Mouse (Mus musculus): ENCODE results near the gene Phf20.
"Not testable (repeated sequence)": the region's sequence is repeated elsewhere in the genome, so short reads cannot be mapped to it uniquely, and the experiment has no call there.

Phf20 gene

DNA sequence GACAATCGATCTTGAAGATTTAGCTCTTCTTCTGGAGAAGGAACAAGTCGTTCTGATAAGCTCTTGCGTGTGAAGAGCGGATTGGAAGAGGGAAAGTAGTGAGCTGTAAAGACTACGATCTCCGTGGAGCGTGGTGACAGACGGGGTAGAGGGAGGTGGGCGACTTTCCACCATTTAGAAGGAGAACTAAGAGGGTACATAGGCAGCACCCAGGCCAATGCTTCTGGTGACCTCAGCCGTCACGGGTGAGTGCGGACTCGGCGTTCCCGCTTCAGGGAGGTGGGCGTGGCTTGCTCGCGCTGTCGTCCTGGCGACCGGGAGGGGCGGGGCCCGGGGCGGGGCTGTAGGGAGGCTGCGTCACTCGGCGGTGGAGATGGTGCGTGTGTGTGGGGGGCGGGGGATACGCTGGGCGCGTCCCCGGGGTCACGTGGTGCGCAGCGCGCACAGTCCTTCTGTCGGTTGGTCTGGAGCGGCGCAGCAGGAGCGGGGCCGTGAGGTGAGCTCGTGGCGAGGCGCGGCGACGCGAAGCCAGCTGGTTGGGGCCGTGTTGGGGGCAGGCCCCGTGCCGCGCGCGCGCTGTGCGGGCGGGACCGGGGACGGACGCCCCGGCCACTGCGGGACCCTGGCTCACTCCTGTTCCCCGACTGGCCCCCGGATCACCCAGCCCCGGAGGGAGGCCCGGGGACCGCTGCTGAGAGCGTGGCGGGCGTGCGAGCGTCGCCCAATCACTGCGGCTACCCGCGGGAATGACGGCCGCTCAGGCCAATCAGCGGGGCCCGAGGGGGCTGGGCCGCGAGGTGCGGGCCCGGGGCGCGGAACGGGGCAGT is at the start of gene Phf20:
Gene Phf20 (plus strand): TSS at position 165 of the 827 bp plus-strand sequence.
- DNase-seq (ENCODE audit: low spot score): peak; percentile 97

DNA sequence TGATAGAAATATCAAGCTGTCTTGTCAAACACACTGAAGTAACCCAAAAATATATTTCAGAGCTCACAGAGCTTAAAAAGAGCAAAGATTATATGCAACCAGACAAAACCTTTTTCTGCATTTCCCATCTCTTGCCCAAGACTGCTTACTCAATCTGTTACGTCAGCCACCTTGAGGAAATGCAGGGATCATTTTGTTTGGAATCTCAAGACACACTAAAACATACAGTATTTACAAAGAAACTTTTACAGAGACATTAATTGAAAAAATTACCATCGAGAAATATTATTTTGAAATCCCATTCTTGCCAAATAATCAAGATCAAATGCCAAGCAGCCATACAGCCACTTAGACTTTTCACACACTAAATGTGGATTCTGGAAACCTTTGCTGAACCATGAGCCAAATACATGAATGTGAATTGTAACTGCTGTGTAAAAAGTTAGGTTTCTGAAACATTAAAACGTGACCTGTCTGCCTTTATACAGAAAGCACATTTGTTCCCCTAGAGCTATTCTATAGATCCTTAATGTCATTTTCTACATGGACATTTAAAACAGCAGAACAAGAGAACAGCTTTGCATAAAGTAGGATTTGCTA is 48.9 kb upstream of the Phf20 start:
- DNase-seq (ENCODE audit: low spot score): no peak

DNA sequence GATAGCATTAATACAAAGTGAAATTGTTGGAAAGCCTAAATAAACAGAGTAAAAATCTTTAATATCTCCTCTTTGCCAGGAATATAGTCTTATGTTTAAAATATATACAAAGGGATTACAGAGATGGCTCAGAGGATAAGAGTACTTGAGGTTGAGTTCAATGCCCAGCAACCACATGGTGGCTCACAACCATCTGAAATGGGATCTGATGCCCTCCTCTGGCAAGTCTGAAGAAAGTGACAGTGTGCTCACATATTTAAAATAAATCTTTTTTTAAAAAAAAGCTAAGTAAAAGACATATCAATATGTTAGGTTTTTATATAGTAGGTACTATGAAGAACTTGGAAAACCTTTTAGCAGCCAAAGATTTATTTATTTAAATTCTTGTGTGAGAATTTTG is 44.7 kb upstream of the Phf20 start:
- no peak for DNase-seq (ENCODE audit: low spot score)

GRCm38 (mm10) chr2:156165478-156165877 is 30.8 kb upstream of the Phf20 start:
- no peak for DNase-seq (ENCODE audit: low spot score)

GRCm38 (mm10) chr2:156166557-156166956 is 29.7 kb upstream of the Phf20 start:
- DNase-seq (ENCODE audit: low spot score): no peak

DNA sequence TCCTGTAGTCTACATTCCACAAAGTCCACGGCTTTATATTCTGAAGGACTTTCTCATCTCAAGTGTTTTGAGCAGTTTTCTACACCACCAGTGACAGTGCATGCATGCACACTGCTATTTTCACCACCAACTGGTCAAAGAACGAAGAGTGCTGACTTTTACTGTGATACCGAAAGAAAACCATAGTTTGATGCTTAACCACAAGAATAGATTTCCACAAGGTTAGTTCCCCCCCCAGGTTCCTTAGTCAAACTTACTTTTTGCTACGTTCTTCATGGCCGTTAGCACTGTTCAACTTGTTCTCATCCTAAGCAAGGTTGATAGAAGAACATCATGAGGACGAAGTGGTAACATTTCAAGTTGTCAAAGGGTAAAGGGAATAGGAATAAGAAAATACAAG is 19.2 kb upstream of the Phf20 start:
- DNase-seq (ENCODE audit: low spot score): no peak

GRCm38 (mm10) chr2:156177651-156178050 is 18.6 kb upstream of the Phf20 start:
- no peak for DNase-seq (ENCODE audit: low spot score)

DNA sequence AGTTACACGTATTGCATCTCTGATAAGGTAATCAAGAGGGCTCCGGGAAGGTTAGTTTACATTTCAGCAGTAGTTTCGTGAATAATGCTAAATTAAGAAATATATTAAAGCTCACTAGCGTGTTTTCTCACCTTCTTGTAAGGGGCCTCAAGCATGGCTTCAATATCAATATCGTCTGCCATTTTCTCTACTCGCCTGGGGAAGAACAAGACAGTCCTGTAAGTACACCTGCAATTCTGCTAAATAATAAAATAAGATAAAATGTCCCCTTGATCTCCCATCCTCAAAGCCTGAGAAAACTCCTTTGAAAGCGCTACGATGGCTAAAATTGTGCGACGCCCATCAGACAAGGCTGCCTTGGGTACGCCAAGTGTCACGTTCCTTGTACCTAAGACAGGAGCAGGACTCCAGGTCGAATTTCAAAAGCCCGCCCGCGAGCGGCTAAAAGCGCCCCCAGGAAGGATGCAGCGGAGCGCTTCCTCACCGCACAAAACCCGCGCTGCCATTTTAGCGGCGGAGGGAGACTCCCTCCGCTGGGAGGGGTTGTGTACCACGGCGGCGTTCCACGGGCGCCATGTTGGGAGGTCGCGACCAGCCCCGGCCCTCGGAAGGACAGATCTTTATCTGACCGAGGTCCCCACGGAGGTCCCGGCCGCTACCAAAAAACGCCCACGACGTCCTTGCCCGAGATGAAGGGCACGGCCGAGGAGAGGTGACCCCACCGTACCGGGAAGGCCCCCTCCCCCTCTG is 17.0 kb upstream of the Phf20 start:
- DNase-seq (ENCODE audit: low spot score): peak; percentile 87

GRCm38 (mm10) chr2:156179796-156180093 is 16.5 kb upstream of the Phf20 start:
- no peak for DNase-seq (ENCODE audit: low spot score)

DNA sequence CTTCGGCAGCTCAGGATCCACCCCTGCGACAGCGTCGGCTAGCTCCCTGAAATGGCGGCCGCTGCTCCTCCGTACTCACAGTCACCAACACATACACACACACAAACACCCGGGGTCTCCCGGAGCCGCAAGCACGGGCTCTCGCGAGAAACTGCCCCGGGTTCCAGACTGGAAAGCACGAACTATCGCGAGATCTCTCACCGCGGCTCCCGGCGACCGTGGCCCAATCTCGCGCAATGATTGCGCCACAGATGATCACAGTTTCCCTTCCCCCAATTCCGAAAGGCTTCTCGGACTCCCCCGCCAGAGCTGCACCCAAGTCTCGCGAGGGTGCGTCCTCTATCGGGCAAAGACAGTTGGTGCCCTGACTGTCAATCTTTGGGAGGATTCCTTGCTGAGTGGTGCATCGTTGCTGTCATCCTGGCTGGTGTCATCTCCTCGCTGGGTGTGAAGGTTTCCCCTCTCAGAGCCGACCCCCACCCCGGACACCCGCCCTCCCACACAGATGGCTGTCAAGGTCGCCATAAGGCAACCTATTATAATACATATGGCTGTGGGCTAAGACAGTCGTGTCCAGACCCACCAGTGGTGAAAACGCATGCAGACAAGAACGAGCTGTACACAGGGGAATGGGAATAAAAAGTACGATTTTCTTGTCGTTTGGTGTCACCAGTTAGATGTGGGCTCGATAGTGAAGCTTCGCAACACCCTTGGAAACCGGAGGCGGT is 16.0 kb upstream of the Phf20 start, which contains the start of gene Rbm39:
Gene Rbm39 (minus strand): TSS at position 145 of the 728 bp plus-strand sequence.
- peak; percentile 99 for DNase-seq (ENCODE audit: low spot score)

- no peak for DNase-seq (ENCODE audit: low spot score)
Measured at GRCm38 (mm10) chr2:156180824-156181590, 15.3 kb upstream of the Phf20 start.

DNA sequence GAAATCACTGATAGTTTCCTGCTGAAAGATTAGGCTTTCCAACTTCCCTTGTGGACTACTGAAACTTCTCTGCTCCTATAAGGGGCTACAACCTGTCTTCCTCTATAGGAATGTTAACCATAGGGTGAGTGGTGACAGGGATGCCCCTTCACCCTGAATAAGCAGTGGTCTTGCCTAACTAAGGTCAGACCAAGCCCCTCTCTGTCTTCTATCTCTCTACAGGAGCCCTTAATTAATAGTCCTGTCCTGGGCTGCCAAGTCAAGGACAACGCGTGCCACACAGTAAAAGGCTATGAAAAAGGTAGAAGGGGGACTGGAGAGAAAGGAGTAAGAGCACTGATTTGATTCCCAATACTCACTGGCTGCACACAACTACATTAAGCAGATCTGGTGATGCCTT is 14.7 kb upstream of the Phf20 start:
- DNase-seq (ENCODE audit: low spot score): no peak

DNA sequence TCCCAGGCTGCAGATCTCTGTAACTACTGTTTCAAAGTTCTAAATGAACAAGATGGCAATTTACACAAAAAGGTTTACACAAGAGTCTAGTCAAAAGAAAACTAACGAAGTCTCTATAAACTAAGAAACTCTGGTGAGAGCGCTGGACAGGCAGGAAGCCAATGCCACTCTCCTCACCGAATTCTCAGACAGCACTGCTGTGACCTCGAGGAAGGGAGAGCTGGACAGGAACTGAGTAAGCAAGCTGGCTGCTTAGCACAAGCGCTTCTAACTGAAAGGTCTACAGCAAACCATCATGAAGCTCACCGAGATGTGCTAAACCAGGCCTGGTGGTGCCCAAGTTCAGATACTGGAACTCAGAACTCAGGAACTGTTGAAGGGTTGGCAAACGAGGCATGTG is 7.0 kb upstream of the Phf20 start:
- DNase-seq (ENCODE audit: low spot score): not testable (repeated sequence)

GRCm38 (mm10) chr2:156190004-156190896 is 6.0 kb upstream of the Phf20 start:
- DNase-seq (ENCODE audit: low spot score): no peak

DNA sequence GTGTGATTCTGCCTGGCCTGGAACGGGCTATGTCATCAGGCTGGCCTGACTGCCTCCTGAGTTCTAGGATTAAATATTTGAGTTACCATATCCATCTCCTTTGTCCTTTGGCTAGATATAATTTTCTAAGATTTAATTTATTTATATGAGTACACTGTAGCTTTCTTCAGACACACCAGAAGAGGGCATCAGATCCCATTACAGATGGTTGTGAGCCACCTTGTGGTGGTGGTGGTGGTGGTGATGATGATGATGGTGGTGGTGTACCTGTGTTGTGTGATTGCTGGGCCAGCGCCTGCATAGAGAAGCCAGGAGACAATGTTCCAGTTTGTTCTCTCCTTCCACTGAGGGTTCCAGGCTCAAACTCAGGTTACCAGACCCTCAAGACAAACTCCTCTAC is 4.7 kb upstream of the Phf20 start:
- no peak for DNase-seq (ENCODE audit: low spot score)

DNA sequence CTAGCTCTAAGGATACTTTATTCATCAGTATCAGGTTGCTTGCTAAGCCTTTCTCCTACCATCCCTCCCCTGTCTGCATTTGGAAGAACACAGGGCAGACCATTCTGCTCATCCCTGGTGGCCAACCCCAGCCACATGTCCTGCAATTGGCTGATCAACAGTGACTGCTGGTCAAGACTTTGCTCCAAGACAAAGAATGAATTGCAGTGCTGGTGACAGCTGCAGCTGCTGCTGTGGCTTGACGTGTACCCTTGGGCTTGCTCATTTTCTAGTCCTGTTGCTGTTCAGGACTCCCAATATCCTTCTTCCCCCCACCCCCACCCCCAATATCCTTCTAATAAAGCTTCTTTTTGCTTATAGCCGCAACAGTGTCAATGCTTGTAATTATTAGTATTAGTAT is 4.2 kb upstream of the Phf20 start:
- DNase-seq (ENCODE audit: low spot score): no peak

- DNase-seq (ENCODE audit: low spot score): no peak
Measured at GRCm38 (mm10) chr2:156193066-156193862, 3.0 kb upstream of the Phf20 start.

DNA sequence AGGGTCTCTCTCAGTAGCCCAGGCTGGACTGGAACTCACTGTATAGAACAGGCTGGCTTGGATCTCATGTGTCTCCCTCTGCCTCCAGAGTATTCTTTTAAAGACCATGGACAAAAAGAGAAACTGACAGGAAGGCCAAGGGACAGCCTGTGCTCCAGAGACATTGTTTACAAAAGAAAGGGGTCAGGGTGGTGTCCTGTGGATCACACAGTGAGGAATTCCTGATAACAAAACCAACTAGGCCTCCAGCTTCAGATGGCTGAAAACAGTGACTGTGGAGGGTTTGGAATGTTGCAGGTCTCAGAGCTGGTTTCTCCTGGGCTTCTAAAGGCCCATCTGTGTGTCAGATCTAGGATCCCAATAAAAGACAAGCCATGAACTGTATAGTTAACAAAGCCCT is 1.7 kb upstream of the Phf20 start:
- no peak for DNase-seq (ENCODE audit: low spot score)

DNA sequence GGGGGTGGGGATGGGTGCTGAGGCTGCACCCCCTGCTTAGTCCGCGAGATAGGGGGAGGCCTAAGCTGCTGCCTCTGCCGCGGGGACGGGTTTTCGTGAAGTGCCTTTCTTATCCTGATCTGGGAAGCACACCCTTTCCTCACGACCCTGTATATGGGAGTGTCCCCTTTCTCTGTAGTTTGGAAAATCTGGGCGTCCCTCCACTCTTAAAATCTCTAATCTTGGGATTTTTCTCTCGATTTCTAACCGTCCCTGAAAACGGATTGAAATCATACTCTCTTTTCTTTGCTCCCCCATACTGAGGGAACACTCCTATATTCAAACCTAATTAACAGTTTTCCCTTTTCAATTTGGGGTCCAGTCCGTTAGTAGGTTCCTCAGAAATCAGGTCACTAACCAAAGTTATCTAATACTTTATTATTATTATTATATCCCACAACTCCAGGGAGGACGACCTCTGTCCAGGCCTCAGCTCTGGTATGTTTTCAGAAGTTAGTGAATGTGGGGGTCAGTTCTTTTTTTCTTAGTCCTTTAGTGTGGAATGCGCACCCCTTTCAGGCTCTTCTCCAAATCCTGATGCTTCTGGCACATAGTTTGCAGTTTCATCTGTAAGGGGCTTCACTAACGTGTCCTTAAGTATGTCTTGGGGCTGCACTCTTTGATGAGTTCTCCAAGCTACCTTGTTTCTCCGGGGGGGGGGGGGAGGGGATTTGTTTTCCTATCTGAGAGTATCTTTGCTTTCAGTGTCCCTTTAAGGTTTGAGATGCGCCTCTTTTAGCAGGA is 1.1 kb downstream of the Phf20 start:
- DNase-seq (ENCODE audit: low spot score): no peak

Data from embryo, embryonic 10.5 days (tissue).